Mouse (Mus musculus) C2C12 (cell line): ENCODE data around the gene Cip2a.

Experiments
- CTCF ChIP-seq: IDR thresholded peaks from one replicate; pipeline ENCODE4 v1.5.1; 2011; ENCODE audit not compliant: control insufficient read depth, insufficient read depth, insufficient read length
- MAX ChIP-seq: IDR thresholded peaks from one replicate; pipeline ENCODE4 v1.6.1; 2011; ENCODE audit warnings: mild to moderate bottlenecking, control low read depth
- MYOD1 ChIP-seq: IDR thresholded peaks from one replicate; pipeline ENCODE4 v1.6.1; 2011; ENCODE audit warnings: low read depth; ENCODE audit not compliant: control insufficient read depth, insufficient read length
- USF1 ChIP-seq: IDR thresholded peaks from one replicate; pipeline ENCODE4 v1.6.1; 2011; ENCODE audit warnings: low read depth, mild to moderate bottlenecking, control low read depth, moderate library complexity

DNA sequence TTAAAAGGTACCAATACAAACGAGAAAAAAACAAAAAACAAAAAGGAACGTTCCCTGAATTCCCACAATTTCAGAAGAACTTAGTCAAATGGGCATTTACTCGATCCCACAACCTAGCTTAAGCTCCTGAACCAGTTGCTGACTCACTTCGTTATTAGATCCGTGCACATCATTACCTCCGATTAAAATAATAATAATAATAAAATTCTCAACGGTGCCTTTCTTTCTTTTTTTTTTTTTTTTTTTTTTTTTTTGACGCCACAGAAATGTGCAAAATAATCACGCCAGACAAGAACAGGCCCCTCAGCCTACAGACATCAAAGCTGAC is 790 bp upstream of the Cip2a start:
- TF ChIP-seq CTCF: no peak
- TF ChIP-seq MYOD1: no peak
- no peak for TF ChIP-seq USF1
- TF ChIP-seq MAX: no peak
